Mouse (Mus musculus) liver, adult (tissue): ENCODE data around the gene Vps16.
A peak's percentile ranks its signal among the peaks of the same experiment; 100 is the strongest.

ENCODE experiments used
- GATA4 ChIP-seq: IDR thresholded peaks from 2 replicates; pipeline ENCODE4 v1.6.1; 2014; ENCODE audit warnings: mild to moderate bottlenecking, low read length; ENCODE audit not compliant: insufficient replicate concordance

Gene Vps16

DNA sequence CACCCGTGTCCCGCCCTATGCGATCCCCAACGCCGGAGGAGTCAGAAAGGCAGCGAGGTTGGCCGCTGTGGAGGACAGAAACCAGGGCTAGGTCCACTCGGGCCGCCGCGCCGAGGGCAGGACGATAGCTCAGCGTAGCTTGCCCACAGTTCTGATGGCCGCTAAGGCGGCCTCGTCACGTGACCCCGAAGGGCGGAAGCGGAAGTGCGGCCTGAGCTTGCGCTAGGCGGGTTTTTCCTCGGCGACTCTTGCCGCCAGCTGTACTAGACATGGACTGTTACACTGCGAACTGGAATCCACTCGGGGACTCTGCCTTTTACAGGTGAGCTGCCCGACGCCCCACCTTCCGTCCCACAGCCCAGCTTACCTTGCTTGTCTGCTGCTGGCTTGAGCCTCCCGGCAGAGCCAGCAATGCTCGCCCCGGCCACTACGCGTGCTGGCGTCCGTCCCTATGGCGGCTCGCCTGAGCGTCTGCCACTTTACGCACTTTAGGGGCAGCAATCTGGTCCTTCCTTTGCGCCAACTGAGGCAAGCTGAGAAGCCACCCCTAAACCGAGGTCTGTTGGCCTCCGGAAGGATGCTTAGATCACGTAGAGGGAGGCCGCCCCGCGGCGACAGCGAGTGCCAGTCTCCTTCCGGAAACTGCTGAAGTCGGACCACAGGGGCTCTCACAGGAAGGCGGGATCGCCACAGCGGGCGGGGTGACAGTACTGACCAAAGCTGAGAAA lies at the start of gene Vps16, which contains the start of gene Pced1a:
Gene Vps16, plus strand, starts transcription at position 214 of the 728 bp plus-strand sequence.
Gene Pced1a, minus strand, starts transcription at position 576 of the 728 bp plus-strand sequence.
- TF ChIP-seq GATA4: peak; percentile 7; the same call in 1 of the 2 replicates

DNA sequence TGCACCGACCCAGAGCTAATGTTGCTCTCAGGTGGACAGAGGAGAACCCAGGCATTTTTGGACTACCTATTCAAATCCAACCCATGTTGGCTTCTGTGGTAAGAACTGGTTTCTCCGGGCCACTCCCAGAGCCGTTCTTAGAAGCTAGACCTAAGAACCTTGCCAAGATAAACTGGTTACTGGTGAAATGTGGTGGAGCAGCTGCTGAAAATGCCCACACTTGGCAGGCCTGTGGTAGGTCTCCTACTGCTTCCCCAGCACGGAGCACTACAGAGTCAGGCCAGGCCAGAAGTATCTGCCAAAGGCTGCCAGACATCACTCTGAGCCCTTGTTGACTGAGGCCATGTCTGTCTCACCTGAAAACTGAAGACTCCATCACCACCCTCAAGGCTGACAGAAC lies 49.2 kb upstream of the Vps16 start:
- TF ChIP-seq GATA4: no peak

DNA sequence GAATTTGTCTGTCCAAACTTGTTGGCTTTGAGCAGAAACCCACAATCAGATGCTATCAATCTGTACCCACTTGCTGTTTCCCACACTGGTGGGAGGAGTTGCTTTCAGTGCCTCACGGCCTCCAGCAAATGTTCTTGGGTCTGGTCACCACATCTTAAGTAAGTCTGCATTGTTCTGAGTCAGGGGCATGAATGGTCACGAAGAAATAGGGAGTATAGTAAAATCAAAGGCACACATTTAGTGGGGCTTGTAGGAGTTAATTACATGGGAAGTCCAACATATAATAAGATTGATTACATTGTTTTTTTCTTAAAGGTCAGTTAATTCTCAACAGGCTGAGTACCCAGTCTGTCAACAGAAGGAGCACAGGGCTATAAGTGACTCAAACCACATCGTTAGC lies 40.9 kb upstream of the Vps16 start:
- no peak for TF ChIP-seq GATA4

DNA sequence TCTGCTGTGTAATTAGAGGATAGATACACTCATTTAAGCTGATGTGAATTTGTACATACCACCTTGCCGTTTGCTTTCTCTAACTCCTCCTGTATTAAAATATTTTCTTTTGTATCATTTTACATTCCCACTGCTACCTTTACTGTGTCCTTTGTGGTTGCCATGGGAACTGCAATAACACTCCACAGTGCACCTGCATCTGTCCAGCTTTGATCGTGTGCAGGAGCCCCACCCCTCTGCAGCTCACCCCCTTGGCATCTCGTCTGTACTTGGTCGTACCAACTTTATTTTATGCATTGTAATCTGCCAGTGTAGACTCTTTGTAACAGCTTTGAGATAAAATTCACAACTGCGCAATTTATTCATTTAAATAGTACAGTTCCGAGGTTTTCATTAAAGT lies 40.2 kb upstream of the Vps16 start:
- TF ChIP-seq GATA4: no peak

- TF ChIP-seq GATA4: no peak
These were observed 37.9 kb upstream of the Vps16 start for GRCm38 (mm10) chr2:130386212-130386611.

- TF ChIP-seq GATA4: no peak
These were observed 35.3 kb upstream of the Vps16 start for GRCm38 (mm10) chr2:130388796-130389195.

DNA sequence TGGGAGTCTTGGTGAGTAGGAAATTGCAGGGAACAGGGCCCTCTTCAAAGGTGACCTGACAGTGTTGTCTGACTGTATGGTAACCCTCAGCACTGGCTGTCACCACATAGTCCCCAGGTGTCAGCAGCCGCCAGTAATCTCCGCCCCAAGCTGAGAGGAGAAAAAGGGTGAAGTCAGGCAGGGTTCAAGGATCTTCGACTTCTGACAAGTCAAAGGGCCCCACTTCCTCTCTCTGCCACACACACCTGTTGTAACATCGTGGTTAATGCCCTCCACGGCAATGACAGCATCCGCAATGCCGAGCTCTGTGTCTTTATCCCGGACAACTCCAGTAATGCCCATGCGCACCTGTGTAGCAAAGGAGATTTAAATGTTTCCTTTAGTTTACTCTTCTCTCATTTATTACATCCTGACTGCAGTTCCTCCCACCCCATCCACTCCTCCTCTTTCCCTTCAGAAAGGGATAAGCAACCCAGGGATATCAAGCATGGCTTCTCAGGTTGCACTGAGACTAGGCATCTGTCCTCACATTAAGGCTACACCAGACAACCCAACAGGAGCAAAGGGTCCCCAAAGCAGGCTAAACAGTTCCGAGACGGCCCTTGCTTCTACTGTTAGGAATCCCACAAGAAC lies 33.0 kb upstream of the Vps16 start:
- TF ChIP-seq GATA4: no peak

- no peak for TF ChIP-seq GATA4
These were observed 31.3 kb upstream of the Vps16 start for GRCm38 (mm10) chr2:130392836-130393235.

DNA sequence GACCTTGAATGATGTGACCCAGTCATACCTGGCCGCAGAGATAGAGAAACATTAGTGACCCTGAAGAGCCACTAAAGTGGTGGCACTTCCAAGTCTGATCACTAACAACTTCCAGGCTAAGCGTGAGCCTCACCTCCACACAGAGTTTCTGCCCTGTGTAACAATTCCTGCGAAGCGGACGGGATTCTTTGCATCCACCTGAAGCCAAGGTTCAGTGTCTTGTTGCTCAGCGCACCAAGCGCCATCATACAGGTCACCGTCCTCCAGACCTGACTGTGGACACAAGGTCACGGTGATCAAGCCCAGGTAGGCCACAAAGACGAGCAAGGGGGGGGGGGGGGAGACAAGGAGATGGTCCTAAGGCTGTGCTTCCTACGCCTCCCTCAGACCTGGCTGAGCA lies 28.4 kb upstream of the Vps16 start:
- no peak for TF ChIP-seq GATA4

DNA sequence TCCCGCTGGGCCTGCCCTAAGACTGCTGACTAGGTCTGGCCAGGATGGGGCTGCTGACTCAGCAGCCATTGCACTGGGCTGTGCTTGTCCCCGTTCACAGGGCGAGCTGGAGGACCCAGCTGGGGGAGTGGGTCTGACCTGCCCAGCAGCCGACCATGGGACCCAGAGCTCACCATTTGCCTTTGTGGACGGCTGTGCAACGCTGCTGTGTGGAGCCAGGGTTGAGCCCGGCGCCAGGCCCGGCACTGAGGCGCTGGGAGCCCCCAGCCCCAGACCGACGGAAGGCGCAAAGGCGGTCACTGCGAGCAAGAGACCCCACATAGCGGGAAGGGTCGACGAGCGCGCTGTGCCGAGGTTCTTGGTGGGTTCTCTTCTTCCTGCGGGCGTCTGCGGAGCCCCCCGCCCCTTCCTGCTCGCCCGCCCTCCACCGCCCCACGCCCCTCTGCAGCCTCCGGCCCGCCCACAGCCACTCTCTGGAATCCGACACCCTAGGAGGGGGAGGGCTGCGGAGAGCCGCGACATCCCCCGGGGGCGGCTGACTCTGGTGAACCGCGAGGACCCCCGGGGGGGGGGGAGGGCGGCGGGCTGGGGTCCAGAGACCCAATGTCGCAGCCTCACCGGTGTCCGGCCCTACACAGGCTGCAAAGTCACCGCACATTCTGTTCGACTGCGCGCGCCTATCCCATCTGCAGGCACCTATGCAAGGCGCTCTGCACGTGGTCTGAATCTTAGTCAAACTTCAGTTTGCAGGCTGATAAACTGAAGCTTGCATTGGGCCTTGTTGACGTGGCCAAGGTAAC lies 26.8 kb upstream of the Vps16 start, which contains the start of gene Cpxm1:
Gene Cpxm1, minus strand, starts transcription at position 389 of the 800 bp plus-strand sequence.
- no peak for TF ChIP-seq GATA4

GRCm38 (mm10) chr2:130398091-130398490 lies 26.0 kb upstream of the Vps16 start:
- TF ChIP-seq GATA4: no peak

DNA sequence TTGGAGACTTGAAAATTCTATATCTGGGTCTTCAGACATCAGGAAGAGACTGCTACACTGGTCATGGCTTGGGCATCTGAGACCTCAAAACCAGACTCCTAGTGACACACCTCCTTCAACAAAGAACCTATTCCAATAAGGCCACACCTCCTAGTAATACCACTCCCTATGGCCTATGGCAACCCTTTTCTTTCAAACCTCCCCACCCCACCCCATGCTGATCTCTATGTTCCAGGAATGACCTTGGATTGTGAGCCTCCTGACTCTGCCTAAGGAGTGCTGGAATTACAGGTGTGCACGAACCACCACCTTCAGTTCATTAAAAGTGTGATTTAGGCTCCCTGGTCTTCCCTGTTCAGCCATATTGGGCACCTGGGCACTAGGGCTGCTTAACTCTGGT lies 24.1 kb upstream of the Vps16 start:
- TF ChIP-seq GATA4: no peak

DNA sequence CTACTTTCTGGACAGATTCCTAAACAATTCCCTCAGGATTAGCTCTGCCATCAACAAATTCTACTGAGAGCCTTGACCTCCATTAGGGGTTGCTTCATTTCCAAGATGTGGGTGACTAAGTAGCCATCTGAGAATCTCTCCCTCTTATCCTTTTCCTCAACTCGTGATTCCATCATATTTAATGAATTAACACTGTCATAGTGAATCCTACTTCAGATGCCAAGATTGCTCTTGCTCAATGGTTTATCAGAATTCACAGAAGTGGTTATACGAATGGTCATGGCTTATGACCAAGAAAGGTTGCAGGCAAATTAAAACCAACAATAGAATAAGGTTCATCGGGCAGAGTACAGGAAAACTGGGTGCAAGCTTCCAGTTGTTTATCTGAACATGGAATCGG lies 22.2 kb upstream of the Vps16 start:
- no peak for TF ChIP-seq GATA4

- no peak for TF ChIP-seq GATA4
These were observed 19.2 kb upstream of the Vps16 start, which contains the start of the genes Gm28372 and 1700020A23Rik for GRCm38 (mm10) chr2:130404939-130405338. Gene Gm28372 (plus strand): TSS chr2:130405239. Gene 1700020A23Rik (plus strand): TSS chr2:130405259.

GRCm38 (mm10) chr2:130406178-130406577 lies 18.0 kb upstream of the Vps16 start, which contains the start of gene Tmem239:
Gene Tmem239 (plus strand): TSS chr2:130406478.
- no peak for TF ChIP-seq GATA4
